Mouse (Mus musculus): Measurements from ENCODE around the gene Abcb8.

The Abcb8 gene

GRCm38 (mm10) chr5:24425421-24426036 is 32.1 kb downstream of the Abcb8 start:
- DNase-seq (ENCODE audit: low spot score in 2 of 2): peak in 1 of 2 experiments; percentile 41

DNA sequence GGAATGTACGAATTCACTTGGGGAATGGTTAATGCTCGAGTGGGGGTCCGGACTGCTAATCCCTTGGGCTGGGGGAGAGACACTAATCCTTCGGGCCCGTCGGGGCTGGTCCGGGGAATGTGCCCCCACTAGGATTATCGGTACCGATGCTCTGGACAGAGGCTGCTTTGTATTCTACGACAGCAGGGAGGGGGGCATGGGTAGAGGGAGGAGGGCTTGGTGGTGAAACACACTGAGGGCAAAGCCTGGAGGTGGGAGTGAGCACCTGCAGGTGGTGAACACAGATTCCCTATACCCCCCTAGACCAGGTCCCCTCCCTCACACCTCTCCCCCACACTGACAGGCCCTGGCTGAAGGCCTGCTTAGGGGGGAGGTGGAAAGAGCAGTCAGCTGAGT is 32.6 kb downstream of the Abcb8 start:
- no peak for DNase-seq (ENCODE audit: low spot score in 2 of 2)

DNA sequence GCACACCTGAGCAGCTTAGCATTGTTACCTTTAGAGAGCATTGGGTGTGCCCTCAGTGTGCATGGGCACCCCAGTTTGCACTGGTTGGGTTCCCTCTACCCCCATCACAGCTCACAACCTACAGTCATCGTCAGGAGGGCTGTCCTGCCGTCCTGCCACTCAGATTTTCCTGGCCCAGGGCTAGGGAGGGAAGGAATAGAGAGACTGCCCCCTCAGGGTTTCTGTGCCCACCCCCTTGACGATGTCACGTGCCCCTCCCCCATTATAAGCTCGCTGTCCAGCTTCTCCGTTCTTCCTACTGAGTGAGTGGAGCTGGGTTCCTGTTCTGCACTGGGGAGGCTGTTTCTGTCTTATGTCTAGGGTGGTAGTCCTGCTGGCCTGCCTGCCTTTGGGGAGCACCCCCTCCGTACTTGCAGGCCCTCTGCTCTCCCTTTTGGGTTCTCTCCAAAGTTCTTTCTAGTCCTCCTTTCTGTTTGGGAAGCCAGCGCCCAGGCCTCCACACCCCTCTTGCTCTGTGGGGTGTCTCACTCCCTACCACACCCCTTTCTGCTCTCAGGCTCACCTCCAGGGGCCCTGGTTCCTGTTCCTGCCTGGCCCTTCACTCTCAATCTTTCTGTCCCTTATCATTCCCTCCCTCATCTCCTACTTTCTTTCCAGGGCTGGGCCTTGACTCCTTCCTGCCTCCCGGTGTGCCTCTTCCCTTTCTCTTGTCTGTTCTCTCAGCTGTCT is 33.3 kb downstream of the Abcb8 start:
- no peak for DNase-seq (ENCODE audit: low spot score in 2 of 2)

GRCm38 (mm10) chr5:24427285-24427633 is 33.8 kb downstream of the Abcb8 start:
- no peak for DNase-seq (ENCODE audit: low spot score in 2 of 2)

GRCm38 (mm10) chr5:24427981-24428402 is 34.5 kb downstream of the Abcb8 start:
- DNase-seq (ENCODE audit: low spot score in 2 of 2): no peak

DNA sequence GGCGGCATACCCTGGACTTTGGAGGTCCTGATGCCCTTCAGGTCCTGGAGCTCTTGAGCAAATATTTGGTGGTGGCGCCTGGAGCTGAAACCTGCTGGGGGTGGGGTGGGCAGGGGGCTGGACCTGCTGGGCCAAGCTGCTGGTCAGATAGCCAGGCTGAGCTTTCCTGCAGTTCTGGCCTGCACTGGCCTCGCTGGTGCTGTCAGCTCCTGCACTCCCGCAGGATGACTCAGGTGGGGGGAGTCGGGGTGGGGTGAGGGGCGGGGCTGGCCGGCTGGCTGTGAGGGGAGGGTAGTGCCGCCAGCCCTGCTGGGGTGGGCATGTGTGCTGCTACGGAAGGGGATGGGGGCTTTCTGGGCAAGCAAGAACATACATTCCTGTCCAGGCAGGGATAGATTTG is 35.1 kb downstream of the Abcb8 start:
- DNase-seq (ENCODE audit: low spot score in 2 of 2): no peak

DNA sequence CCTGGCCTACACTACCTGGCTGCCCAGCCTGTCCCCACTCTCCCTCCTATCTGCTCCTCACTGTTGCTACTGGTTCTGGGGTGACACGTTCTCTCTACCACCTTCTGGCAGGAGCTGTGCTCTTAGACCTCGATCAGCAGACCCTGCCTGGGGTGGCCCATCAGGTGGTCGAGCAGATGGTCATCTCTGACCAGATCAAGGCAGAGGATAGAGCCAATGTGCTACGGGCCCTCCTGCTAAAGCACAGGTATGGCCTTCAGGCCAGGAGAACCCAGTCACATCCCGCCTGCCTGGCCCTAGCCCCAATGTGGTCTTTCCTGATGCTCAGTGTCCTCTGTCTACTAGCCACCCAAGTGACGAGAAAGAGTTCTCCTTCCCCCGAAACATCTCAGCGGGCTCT is 40.5 kb downstream of the Abcb8 start:
- DNase-seq (ENCODE audit: low spot score in 2 of 2): no peak

DNA sequence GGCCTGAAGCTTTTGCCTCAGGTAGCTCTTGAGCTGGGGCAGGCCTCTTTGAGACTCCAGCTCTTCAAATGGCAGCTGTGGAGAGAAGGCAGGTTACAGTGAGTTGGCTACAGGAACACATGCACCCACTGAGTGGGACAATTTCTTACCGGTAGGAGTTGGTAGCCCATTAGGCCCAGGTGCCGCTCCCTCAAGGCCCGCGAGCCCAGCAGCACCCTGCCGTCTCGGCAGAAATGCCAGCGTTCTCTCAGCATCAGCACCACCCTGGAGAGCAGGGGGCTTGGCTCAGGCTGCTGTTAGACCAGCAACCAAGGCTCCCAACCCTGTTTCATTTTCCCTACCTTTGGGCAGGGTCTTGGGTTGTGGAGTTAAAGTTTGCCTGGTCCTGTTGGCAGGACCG is 47.7 kb downstream of the Abcb8 start:
- no peak for DNase-seq (ENCODE audit: low spot score in 2 of 2)

- no peak for DNase-seq (ENCODE audit: low spot score in 2 of 2)
Observed at GRCm38 (mm10) chr5:24442029-24442428, 48.6 kb downstream of the Abcb8 start.

- DNase-seq (ENCODE audit: low spot score in 2 of 2): no peak
Observed at GRCm38 (mm10) chr5:24443204-24443603, 49.7 kb downstream of the Abcb8 start.

- DNase-seq (ENCODE audit: low spot score in 2 of 2): no peak
Observed at GRCm38 (mm10) chr5:24443927-24444326, 50.5 kb downstream of the Abcb8 start.

- DNase-seq (ENCODE audit: low spot score in 2 of 2): peak; percentile 86 to 92
Observed at GRCm38 (mm10) chr5:24444746-24445427, 51.4 kb downstream of the Abcb8 start, which contains the start of gene Fastk. TSS of gene Fastk (minus strand) at chr5:24445287.

- DNase-seq (ENCODE audit: low spot score in 2 of 2): no peak
Observed at GRCm38 (mm10) chr5:24445428-24446080, 52.1 kb downstream of the Abcb8 start.

DNA sequence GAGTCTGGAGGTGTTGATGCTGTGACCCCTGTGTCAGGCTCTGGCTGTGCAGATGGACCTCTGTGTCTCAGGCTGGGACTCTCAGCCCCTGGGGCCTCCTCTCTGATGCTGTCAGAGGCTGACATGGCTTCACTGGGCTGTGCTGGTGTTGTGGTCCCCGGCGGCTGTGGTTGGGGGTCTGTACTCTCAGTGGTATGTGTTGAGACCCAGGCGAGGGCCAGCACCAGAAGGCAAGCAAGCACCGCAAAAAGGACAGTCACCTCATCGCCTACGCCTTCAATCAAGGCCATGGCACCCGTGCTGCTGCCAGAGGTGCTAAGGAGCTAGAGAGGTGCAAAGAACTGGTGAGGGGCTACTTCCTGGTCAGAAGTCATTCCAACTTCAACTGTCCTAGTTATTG is 53.2 kb downstream of the Abcb8 start:
- no peak for DNase-seq (ENCODE audit: low spot score in 2 of 2)

- peak; percentile 61 to 69 for DNase-seq (ENCODE audit: low spot score in 2 of 2)
Observed at GRCm38 (mm10) chr5:24447624-24448298, 54.3 kb downstream of the Abcb8 start, which contains the start of gene Tmub1. TSS of gene Tmub1 (minus strand) at chr5:24447854.

DNA sequence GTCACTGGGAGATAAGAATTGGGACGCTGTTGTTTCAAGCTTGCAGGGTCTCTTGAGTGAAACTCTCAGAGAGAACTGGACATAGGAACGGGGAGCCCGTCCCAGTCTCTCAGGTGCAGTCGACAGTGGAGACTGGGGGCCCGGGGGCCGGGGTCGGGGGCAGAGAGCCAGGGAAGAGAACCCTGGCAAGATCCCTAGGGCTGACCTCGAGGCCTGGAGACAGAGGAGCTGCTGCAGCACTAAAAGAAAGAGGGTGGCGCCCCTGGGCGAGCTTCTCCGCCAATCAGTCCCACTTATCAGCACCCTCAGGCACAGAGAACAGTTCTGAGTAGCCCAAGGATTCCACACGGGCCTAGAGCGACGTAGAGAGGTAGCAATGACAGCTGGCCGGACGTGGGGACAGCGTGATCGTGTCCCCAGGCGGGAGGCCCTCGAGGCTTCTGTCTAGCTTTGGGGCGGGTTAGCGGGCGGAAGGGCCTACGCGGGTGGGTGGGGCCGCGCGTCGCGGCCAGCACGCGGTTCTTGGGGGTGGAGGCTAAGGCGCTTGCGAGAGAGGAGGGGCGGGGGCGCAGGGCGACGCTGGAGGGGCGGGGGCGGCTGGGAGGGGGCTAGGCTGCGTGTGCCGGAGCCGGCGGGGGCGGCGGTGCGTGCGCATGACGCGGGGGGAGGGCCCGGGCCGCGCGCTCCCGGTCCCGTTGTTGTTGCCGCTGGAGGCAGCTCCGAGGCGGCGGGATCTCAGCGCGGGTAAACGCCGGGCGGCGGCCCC is 58.0 kb downstream of the Abcb8 start:
- peak; percentile 80 to 85 for DNase-seq (ENCODE audit: low spot score in 2 of 2)

- peak in 1 of 2 experiments; percentile 49 for DNase-seq (ENCODE audit: low spot score in 2 of 2)
Observed at GRCm38 (mm10) chr5:24452030-24452690, 58.7 kb downstream of the Abcb8 start, which contains the start of gene Agap3. TSS of gene Agap3 (plus strand) at chr5:24452177.

DNA sequence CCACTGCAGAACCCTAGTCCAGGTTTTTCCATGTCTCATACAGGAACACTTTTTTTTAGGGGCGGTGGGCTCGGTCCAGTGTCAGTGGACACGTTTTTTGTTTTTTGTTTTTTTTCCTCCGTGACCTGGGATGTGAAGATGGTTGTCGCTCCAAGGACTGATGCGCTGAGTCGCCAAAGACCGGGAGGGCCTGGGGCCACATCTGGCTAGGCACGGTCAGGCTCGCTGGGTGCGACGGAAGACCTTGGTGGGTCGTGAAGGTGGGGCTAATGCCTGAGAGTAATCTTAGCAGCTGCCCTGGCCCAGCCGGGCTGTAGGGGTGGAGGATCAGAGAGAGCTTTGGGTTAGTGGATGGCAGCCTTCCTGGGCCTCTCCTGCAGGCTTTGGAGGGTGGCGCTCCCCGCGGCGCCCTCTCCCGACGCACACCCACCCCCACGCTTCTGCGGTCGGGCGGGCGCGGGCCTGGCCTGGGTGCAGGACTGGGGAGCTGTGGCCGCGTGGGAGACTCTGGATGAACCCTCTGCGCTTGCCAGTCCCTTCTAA is 59.3 kb downstream of the Abcb8 start:
- DNase-seq (ENCODE audit: low spot score in 2 of 2): peak in 1 of 2 experiments; percentile 20

DNA sequence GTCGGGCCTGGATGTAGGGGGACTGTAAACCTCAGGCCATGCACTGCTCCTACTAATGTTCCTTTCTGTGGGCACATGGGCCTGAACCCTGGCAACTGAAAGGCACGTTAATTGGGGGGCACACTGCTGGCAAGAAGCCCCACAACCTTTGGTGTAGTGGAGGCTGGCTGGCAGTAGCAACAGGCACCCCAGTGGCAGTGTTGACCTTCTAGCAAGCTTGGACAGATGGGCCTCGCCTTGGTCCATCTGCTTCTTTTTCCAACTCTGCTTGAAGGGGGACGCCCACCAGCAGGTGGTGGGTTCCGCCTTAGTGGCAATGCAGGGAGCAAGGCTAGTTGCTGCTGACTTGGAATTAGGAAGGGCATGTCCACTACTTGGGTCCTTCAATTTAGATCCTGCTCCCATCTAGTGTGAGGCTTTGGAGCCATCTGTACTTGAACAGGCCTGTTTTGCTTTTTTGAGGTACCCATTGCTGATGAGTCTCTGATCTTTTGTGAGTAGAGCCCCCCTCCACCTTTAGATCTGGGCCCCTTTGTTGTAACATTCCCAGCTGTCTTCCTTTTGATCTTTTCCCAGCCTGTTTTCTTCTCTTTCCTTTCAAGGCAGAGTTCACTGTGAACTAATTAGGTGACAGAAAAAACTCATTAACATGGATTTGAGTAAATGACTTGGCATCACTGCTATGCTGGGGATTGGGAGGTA is 60.0 kb downstream of the Abcb8 start:
- DNase-seq (ENCODE audit: low spot score in 2 of 2): peak in 1 of 2 experiments; percentile 55

DNA sequence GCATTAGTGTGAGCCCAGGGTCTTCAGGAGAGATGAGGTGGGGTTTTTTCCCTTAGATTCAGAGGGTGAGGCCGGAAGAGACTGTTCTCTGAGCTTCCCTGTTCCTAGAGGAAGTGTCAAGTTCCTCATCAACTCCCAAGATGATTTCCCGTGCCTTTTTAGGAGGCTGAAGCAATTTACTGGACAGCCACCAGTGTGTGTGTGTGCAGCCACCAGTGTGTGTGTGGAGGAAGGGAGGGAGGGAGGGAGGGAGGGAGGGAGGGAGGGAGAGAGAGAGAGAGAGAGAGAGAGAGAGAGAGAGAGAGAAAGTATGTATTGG is 60.5 kb downstream of the Abcb8 start:
- no peak for DNase-seq (ENCODE audit: low spot score in 2 of 2)

All from cerebellum, postnatal 4 days (tissue).